Mouse (Mus musculus) skeletal muscle tissue, postnatal 0 days (tissue): ENCODE results near the gene Klre1. TPM values are rescaled to one million over a fixed set of nuclear protein-coding genes. Genes with fewer than 3 reads are reported as not detected.

Source experiments
- polyA plus RNA-seq: library from polyadenylated mRNA; unstranded; fragments of >200 nt; fragmentation: Nextera tagmentation; extraction: Ambion mirVana; gene quantifications from 2 replicates; pipeline ENCODE4 v1.2.1, GENCODE M21; 2015

Gene Klre1
- not detected in 2 replicates for polyA plus RNA-seq

GRCm38 (mm10) chr6:129577605-129578004 is at the start of gene Klre1:
TSS of gene Klre1 (plus strand) at chr6:129577905.

GRCm38 (mm10) chr6:129532942-129533860 is 44.5 kb upstream of the Klre1 start, which contains the start of gene Gabarapl1:
TSS of gene Gabarapl1 (plus strand) at chr6:129533160.

DNA sequence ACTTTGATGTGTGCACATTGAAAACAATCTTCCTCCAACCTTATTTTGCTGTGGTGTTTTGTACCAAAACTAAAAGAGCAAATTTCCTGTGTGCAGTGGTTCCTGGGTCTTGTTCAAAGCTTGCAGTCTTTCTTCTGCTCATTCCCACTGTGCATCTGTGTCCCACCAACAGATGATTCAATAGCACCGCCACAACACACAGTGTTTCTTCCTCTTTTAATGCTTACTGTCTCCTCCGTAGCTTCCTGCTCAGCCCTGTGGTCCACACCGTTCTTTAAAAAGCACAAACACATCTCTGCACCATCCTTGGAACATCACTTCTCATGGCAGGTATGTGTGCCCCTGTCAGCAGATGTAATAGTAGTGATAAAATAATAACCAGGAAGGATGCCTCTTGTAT is 13.8 kb downstream of the Klre1 start, which contains the start of gene Klrd1:
Klrd1 (plus strand) TSS at position 275 of the 400 bp plus-strand sequence.

GRCm38 (mm10) chr6:129623735-129624134 is 46.0 kb downstream of the Klre1 start, which contains the start of gene Klrk1:
TSS of gene Klrk1 (minus strand) at chr6:129623864.

Other genes with a start within 250 kb of the Klre1 start
- not detected in 2 replicates for gene 4922502D21Rik, start 246.1 kb upstream of the Klre1 start, polyA plus RNA-seq
- gene Clec12a, start 235.2 kb upstream of the Klre1 start, polyA plus RNA-seq, result 0.10 and 0.12 TPM in 2 replicates
- 0.28 and 1.3 TPM in 2 replicates for gene Clec12b, start 192.0 kb upstream of the Klre1 start, polyA plus RNA-seq
- gene Clec1b, start 180.6 kb upstream of the Klre1 start, polyA plus RNA-seq, result 0.10 and 0.22 TPM in 2 replicates
- 0.10 and 0.23 TPM in 2 replicates for gene Clec9a, start 169.0 kb upstream of the Klre1 start, polyA plus RNA-seq
- 4.0 and 5.0 TPM in 2 replicates for gene Clec1a, start 125.9 kb upstream of the Klre1 start, polyA plus RNA-seq
- 0.27 TPM in 1 of 2 replicates, not detected in the other for gene Olr1, start 70.7 kb upstream of the Klre1 start, polyA plus RNA-seq
- gene Tmem52b, start 65.3 kb upstream of the Klre1 start, polyA plus RNA-seq, result not detected in 2 replicates
- 31.6 and 33.9 TPM in 2 replicates for gene Gabarapl1, start 44.7 kb upstream of the Klre1 start, polyA plus RNA-seq
- gene Klrd1, start 13.9 kb downstream of the Klre1 start, polyA plus RNA-seq, result 0.19 and 0.52 TPM in 2 replicates
- 0.13 TPM in 1 of 2 replicates, not detected in the other for gene Klrk1, start 46.0 kb downstream of the Klre1 start, polyA plus RNA-seq
- not detected in 2 replicates for gene Klrc3, start 65.4 kb downstream of the Klre1 start, polyA plus RNA-seq
- not detected in 2 replicates for gene Klrc2, start 82.8 kb downstream of the Klre1 start, polyA plus RNA-seq
- gene Klrc1, start 101.1 kb downstream of the Klre1 start, polyA plus RNA-seq, result 0.15 TPM in 1 of 2 replicates, not detected in the other
- not detected in 2 replicates for gene Klri1, start 139.2 kb downstream of the Klre1 start, polyA plus RNA-seq
- gene Klri2, start 162.6 kb downstream of the Klre1 start, polyA plus RNA-seq, result not detected in 2 replicates
- gene Gm156, start 206.4 kb downstream of the Klre1 start, polyA plus RNA-seq, result not detected in 2 replicates